Mouse (Mus musculus) hindbrain, embryonic 13.5 days (tissue): ENCODE measurements around the gene Wiz. TPM values are rescaled to one million over a fixed set of nuclear protein-coding genes. Genes with fewer than 3 reads are reported as not detected.
A peak's percentile ranks its signal among the peaks of the same experiment; 100 is the strongest.

Experiments used
- ATAC-seq: fragments of 200-750 bp; cut with Nextera tagmentation; 2 replicates; pipeline ENCODE4 v1.8.0; 2017; ENCODE audit warnings: moderate TSS enrichment; ENCODE audit not compliant: low FRiP score
- H3K27ac ChIP-seq: fragments of 300-500 bp; sonication (generic); 2 replicates; pipeline ENCODE4 v1.5.1; 2015; ENCODE audit warnings: inconsistent platforms, mild to moderate bottlenecking, moderate library complexity
- H3K27me3 ChIP-seq: fragments of 300-500 bp; sonication (generic); 2 replicates; pipeline ENCODE4 v1.6.1; 2015; ENCODE audit warnings: mild to moderate bottlenecking, inconsistent platforms
- H3K36me3 ChIP-seq: fragments of 300-500 bp; sonication (generic); 2 replicates; pipeline ENCODE4 v1.6.1; 2015; ENCODE audit warnings: mild to moderate bottlenecking, inconsistent platforms
- H3K4me1 ChIP-seq: fragments of 300-500 bp; sonication (generic); replicated peaks from 2 replicates; pipeline ENCODE4 v1.6.1; 2015; ENCODE audit warnings: inconsistent platforms
- H3K4me2 ChIP-seq: fragments of 300-500 bp; sonication (generic); 2 replicates; pipeline ENCODE4 v1.6.1; 2015; ENCODE audit warnings: inconsistent platforms, mild to moderate bottlenecking, moderate library complexity
- H3K4me3 ChIP-seq: fragments of 300-500 bp; sonication (generic); 2 replicates; pipeline ENCODE4 v1.5.1; 2015; ENCODE audit warnings: mild to moderate bottlenecking, inconsistent platforms
- H3K9ac ChIP-seq: fragments of 300-500 bp; sonication (generic); 2 replicates; pipeline ENCODE4 v1.6.1; 2015; ENCODE audit warnings: mild to moderate bottlenecking, inconsistent platforms
- H3K9me3 ChIP-seq: fragments of 300-500 bp; sonication (generic); 2 replicates; pipeline ENCODE4 v1.6.1; 2016; ENCODE audit warnings: inconsistent platforms
- WGBS: fragments of 180-500 bp; shearing (Covaris S2); methylation state at CpG from one replicate; pipeline ENCODE4 v1.1.7; 2015; 5-methylcytosine and 5-hydroxymethylcytosine counted together
- polyA plus RNA-seq: library from polyadenylated mRNA; unstranded; fragments of >200 nt; fragmentation: Nextera tagmentation; extraction: Ambion mirVana; gene quantifications from 2 replicates; pipeline ENCODE4 v1.2.1, GENCODE M21; 2015

The Wiz gene
- polyA plus RNA-seq, 1 experiment from 2014 or later = 35.9 TPM

GRCm38 (mm10) chr17:32335869-32336268, 53.4 kb downstream of the Wiz start:
- Histone ChIP-seq H3K4me3 (no peak overlapping the region), H3K9me3 (no peaks in the 10 kb centered on the region), H3K9ac (no peak overlapping the region), H3K27ac (no peak overlapping the region), H3K4me2 (no peak overlapping the region), H3K27me3 (no peaks in the 10 kb centered on the region), H3K4me1 (no peaks in the 10 kb centered on the region), H3K36me3 (peaks cover 76% of the 10 kb centered on the region)
- 79% methylated on average over 2 of the region's 2 CpGs for WGBS
- no peak for ATAC-seq

GRCm38 (mm10) chr17:32334921-32335320, 54.3 kb downstream of the Wiz start:
- ATAC-seq = no peak
- H3K27ac ChIP-seq = no peak overlapping the region
- H3K4me2 ChIP-seq = no peak overlapping the region
- no peak overlapping the region for H3K4me3 ChIP-seq
- H3K4me1 ChIP-seq = no peaks in the 10 kb centered on the region
- peaks cover 83% of the 10 kb centered on the region for H3K36me3 ChIP-seq
- H3K9ac ChIP-seq = no peak overlapping the region
- 97% methylated on average over 12 of the region's 12 CpGs for WGBS
- H3K9me3 ChIP-seq = no peaks in the 10 kb centered on the region
- H3K27me3 ChIP-seq = no peaks in the 10 kb centered on the region

- no peak overlapping the region for H3K4me3 ChIP-seq
- H3K9me3 ChIP-seq = no peaks in the 10 kb centered on the region
- H3K27me3 ChIP-seq = no peaks in the 10 kb centered on the region
- H3K36me3 ChIP-seq = peaks cover 89% of the 10 kb centered on the region
- no peak overlapping the region for H3K27ac ChIP-seq
- no peak overlapping the region for H3K4me2 ChIP-seq
- WGBS = 91% methylated on average over 31 of the region's 31 CpGs
- no peak overlapping the region for H3K9ac ChIP-seq
- H3K4me1 ChIP-seq = no peaks in the 10 kb centered on the region
- ATAC-seq = 0 out of 2 replicates have a peak, but pooled peaks have one; percentile 24
Measured at GRCm38 (mm10) chr17:32333675-32334303, 55.5 kb downstream of the Wiz start.

GRCm38 (mm10) chr17:32327501-32327900, 61.7 kb downstream of the Wiz start:
- no peak overlapping the region for H3K4me3 ChIP-seq
- H3K9ac ChIP-seq = no peak overlapping the region
- peaks cover 69% of the 10 kb centered on the region for H3K36me3 ChIP-seq
- peaks cover 8% of the 10 kb centered on the region; the same call in 1 of the 2 replicates for H3K4me1 ChIP-seq
- H3K4me2 ChIP-seq = no peak overlapping the region
- no peak for ATAC-seq
- H3K27ac ChIP-seq = no peak overlapping the region
- no peaks in the 10 kb centered on the region for H3K27me3 ChIP-seq
- no peaks in the 10 kb centered on the region for H3K9me3 ChIP-seq

- Histone ChIP-seq H3K9me3 (no peaks in the 10 kb centered on the region), H3K27me3 (no peaks in the 10 kb centered on the region), H3K27ac (no peak overlapping the region), H3K36me3 (peaks cover 37% of the 10 kb centered on the region), H3K9ac (no peak overlapping the region), H3K4me1 (peaks cover 37% of the 10 kb centered on the region), H3K4me2 (no peak overlapping the region), H3K4me3 (no peak overlapping the region)
- ATAC-seq = no peak
- 93% methylated on average over 1 of the region's 1 CpGs for WGBS
Measured at GRCm38 (mm10) chr17:32322809-32323208, 66.4 kb downstream of the Wiz start.

- ATAC-seq = no peak
- WGBS = 27% methylated on average over 6 of the region's 6 CpGs
Measured at GRCm38 (mm10) chr17:32321836-32322235, 67.4 kb downstream of the Wiz start.

GRCm38 (mm10) chr17:32321390-32321734, 67.9 kb downstream of the Wiz start:
- H3K9ac ChIP-seq = peak overlapping the region; percentile 88
- peak overlapping the region; percentile 88 for H3K4me2 ChIP-seq
- no peaks in the 10 kb centered on the region for H3K27me3 ChIP-seq
- H3K9me3 ChIP-seq = no peaks in the 10 kb centered on the region
- peak overlapping the region; percentile 89 for H3K4me3 ChIP-seq
- under 1% methylated on average over 23 of the region's 23 CpGs for WGBS
- peak overlapping the region; percentile 93 for H3K27ac ChIP-seq
- H3K36me3 ChIP-seq = peaks cover 39% of the 10 kb centered on the region
- ATAC-seq = peak; percentile 80
- H3K4me1 ChIP-seq = peaks cover 41% of the 10 kb centered on the region

More at GRCm38 (mm10) chr17:32321836-32322235, 67.4 kb downstream of the Wiz start:
- H3K4me1 ChIP-seq = peaks cover 41% of the 10 kb centered on the region
- H3K4me2 ChIP-seq = peak overlapping the region; percentile 88
- H3K27me3 ChIP-seq = no peaks in the 10 kb centered on the region
- H3K9me3 ChIP-seq = no peaks in the 10 kb centered on the region
- H3K27ac ChIP-seq = peak overlapping the region; percentile 93
- peak overlapping the region; percentile 88 for H3K9ac ChIP-seq
- peaks cover 39% of the 10 kb centered on the region for H3K36me3 ChIP-seq
- H3K4me3 ChIP-seq = peak overlapping the region; percentile 89

- under 1% methylated on average over 83 of the region's 83 CpGs for WGBS
- no peaks in the 10 kb centered on the region for H3K27me3 ChIP-seq
- H3K4me3 ChIP-seq = peak within 1 kb of the TSS; percentile 89
- peak; percentile 98 for ATAC-seq
- peak within 1 kb of the TSS; percentile 90 for H3K9ac ChIP-seq
- H3K4me1 ChIP-seq = peaks cover 41% of the 10 kb centered on the region
- peak within 1 kb of the TSS; percentile 92 for H3K4me2 ChIP-seq
- peak within 1 kb of the TSS; percentile 97 for H3K27ac ChIP-seq
- H3K36me3 ChIP-seq = peaks cover 39% of the 10 kb centered on the region
- H3K9me3 ChIP-seq = no peaks in the 10 kb centered on the region
Measured at GRCm38 (mm10) chr17:32320597-32321389, 68.4 kb downstream of the Wiz start, which contains the start of gene Akap8. Akap8 (minus strand) TSS chr17:32321238.

GRCm38 (mm10) chr17:32319950-32320349, 69.3 kb downstream of the Wiz start:
- Histone ChIP-seq H3K27ac (peak overlapping the region; percentile 97), H3K4me1 (peaks cover 41% of the 10 kb centered on the region)
- no peak for ATAC-seq

GRCm38 (mm10) chr17:32317708-32318107, 71.5 kb downstream of the Wiz start:
- H3K36me3 ChIP-seq = peaks cover 54% of the 10 kb centered on the region

More at GRCm38 (mm10) chr17:32319950-32320349, 69.3 kb downstream of the Wiz start:
- 0% methylated on average over 7 of the region's 7 CpGs for WGBS
- H3K36me3 ChIP-seq = peaks cover 42% of the 10 kb centered on the region
- H3K4me3 ChIP-seq = peak overlapping the region; percentile 89
- no peaks in the 10 kb centered on the region for H3K27me3 ChIP-seq
- H3K9me3 ChIP-seq = no peaks in the 10 kb centered on the region
- H3K4me2 ChIP-seq = peak overlapping the region; percentile 92
- H3K9ac ChIP-seq = peak overlapping the region; percentile 90

GRCm38 (mm10) chr17:32317032-32317431, 72.2 kb downstream of the Wiz start:
- Histone ChIP-seq H3K4me3 (no peak overlapping the region), H3K4me2 (no peak overlapping the region), H3K4me1 (peaks cover 29% of the 10 kb centered on the region), H3K9me3 (no peaks in the 10 kb centered on the region), H3K36me3 (peaks cover 60% of the 10 kb centered on the region), H3K27ac (no peak overlapping the region), H3K9ac (no peak overlapping the region), H3K27me3 (no peaks in the 10 kb centered on the region)
- no peak for ATAC-seq
- WGBS = 94% methylated on average over 8 of the region's 8 CpGs

More at GRCm38 (mm10) chr17:32317708-32318107, 71.5 kb downstream of the Wiz start:
- Histone ChIP-seq H3K4me2 (no peak overlapping the region), H3K27ac (no peak overlapping the region), H3K9me3 (no peaks in the 10 kb centered on the region), H3K4me3 (no peak overlapping the region), H3K27me3 (no peaks in the 10 kb centered on the region), H3K4me1 (peaks cover 34% of the 10 kb centered on the region), H3K9ac (no peak overlapping the region)
- 95% methylated on average over 3 of the region's 3 CpGs for WGBS
- no peak for ATAC-seq

- Histone ChIP-seq H3K4me1 (peaks cover 24% of the 10 kb centered on the region), H3K4me2 (no peak overlapping the region), H3K9ac (no peak overlapping the region), H3K36me3 (peaks cover 75% of the 10 kb centered on the region), H3K9me3 (no peaks in the 10 kb centered on the region), H3K27ac (no peak overlapping the region), H3K27me3 (no peaks in the 10 kb centered on the region), H3K4me3 (no peak overlapping the region)
- WGBS = 97% methylated on average over 5 of the region's 5 CpGs
- ATAC-seq = no peak
Measured at GRCm38 (mm10) chr17:32315560-32315959, 73.7 kb downstream of the Wiz start.
